Mouse (Mus musculus) myocyte (in vitro differentiated cells): ENCODE data around the gene Junb.
A peak's percentile ranks its signal among the peaks of the same experiment; 100 is the strongest.

Experiments used
- CEBPB ChIP-seq: IDR thresholded peaks from 2 replicates; pipeline ENCODE4 v1.6.1; 2011; ENCODE audit warnings: mild to moderate bottlenecking, moderate library complexity; ENCODE audit not compliant: poor library complexity, insufficient read depth, severe bottlenecking
- E2F4 ChIP-seq: IDR thresholded peaks from one replicate; pipeline ENCODE4 v1.6.1; 2011; ENCODE audit warnings: mild to moderate bottlenecking, control low read depth, moderate library complexity; ENCODE audit not compliant: insufficient read depth
- MAX ChIP-seq: IDR thresholded peaks from one replicate; pipeline ENCODE4 v1.6.1; 2011; ENCODE audit warnings: low read depth, mild to moderate bottlenecking, control low read depth
- MYOG ChIP-seq, 3 experiments: IDR thresholded peaks; one replicate each; pipeline ENCODE4 v1.6.1; 2011; ENCODE audit warnings: control low read depth in 2 of 3, low read depth in 2 of 3, mild to moderate bottlenecking in 2 of 3; ENCODE audit not compliant: insufficient read length in 2 of 3, control insufficient read depth in 1 of 3, insufficient read depth in 1 of 3
- POLR2A ChIP-seq: IDR thresholded peaks from one replicate; pipeline ENCODE4 v1.6.1; 2011; ENCODE audit warnings: low read depth, mild to moderate bottlenecking, control low read depth, moderate library complexity; ENCODE audit not compliant: insufficient read length
- POLR2AphosphoS2 ChIP-seq: IDR thresholded peaks from one replicate; pipeline ENCODE4 v1.6.1; 2011; ENCODE audit warnings: low read depth, control low read depth; ENCODE audit not compliant: insufficient read length
- SRF ChIP-seq: IDR thresholded peaks from one replicate; pipeline ENCODE4 v1.6.1; 2011; ENCODE audit warnings: low read depth; ENCODE audit not compliant: control insufficient read depth, insufficient read length
- TCF12 ChIP-seq: IDR thresholded peaks from one replicate; pipeline ENCODE4 v1.6.1; 2011; ENCODE audit warnings: mild to moderate bottlenecking, control low read depth; ENCODE audit not compliant: poor library complexity, insufficient read depth, severe bottlenecking
- USF1 ChIP-seq: IDR thresholded peaks from one replicate; pipeline ENCODE4 v1.6.1; 2011; ENCODE audit warnings: low read depth, mild to moderate bottlenecking, control low read depth, moderate library complexity

- TF ChIP-seq MAX (no peak), SRF (peak; percentile 100), USF1 (no peak), CEBPB (no peak), POLR2A (peak; percentile 86), POLR2AphosphoS2 (peak; percentile 97), E2F4 (no peak), MYOG (IDR thresholded peaks at IDR 0.05; ENCODE audit: control insufficient read depth in 1 of 3, insufficient read depth in 1 of 3, insufficient read length in 2 of 3, low read depth in 2 of 3) (peak; percentile 17 to 87 (median 50)), TCF12 (peak; percentile 8)
Observed at GRCm38 (mm10) chr8:84976031-84976762, 2.3 kb downstream of the Junb start.
